Mouse (Mus musculus): ENCODE data around the gene Vil1. TPM values are rescaled to one million over a fixed set of nuclear protein-coding genes. Genes with fewer than 3 reads are reported as not detected.

Gene Vil1
- polyA plus RNA-seq, 1 experiment = 0.02 TPM

DNA sequence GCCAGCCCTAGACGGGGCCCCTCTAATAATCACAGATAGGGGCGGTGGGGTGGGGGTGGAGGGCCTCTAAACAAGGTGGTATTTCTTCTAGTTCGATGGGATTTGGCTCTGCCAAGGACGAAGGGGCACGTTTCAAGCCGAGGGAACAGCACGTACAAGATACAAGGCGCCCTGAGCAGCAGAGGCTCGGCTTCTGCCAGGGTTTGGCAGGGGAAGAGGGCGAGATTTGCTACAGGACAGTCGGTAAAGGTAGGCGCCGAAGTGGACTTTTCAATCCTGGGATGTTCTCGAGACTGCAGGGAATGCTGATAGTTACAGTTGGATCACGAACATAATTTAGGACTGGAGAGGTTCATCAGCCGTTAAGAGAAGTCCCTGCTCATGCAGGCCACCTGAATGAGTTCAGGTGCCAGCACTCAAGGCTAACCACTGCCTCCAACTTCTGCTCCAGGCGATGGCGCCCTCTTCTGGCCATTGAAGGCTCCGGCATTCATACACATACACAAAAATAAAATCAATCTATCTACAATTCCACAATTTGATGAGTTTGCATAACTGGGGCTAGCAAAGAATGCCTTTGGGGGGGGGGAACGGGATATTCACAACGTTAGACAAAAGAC is 18.8 kb upstream of the Vil1 start:
- no peak overlapping the region for H3ac ChIP-seq (ENCODE audit: control insufficient read depth, insufficient read length)
- peak overlapping the region; percentile 84 for H3K4me2 ChIP-seq (ENCODE audit: low read depth)
- peaks cover 18% of the 10 kb centered on the region for H3K79me2 ChIP-seq (ENCODE audit: control insufficient read depth, insufficient read depth)
- no peaks in the 10 kb centered on the region for H3K27me3 ChIP-seq (ENCODE audit: control insufficient read depth, insufficient read depth, insufficient read length)
- no peaks in the 10 kb centered on the region for H3K36me3 ChIP-seq (ENCODE audit: control insufficient read depth, insufficient read depth)
- TF ChIP-seq USF1 (IDR thresholded peaks at IDR 0.05; ENCODE audit: low read depth) (no peak), TCF3 (IDR thresholded peaks at IDR 0.05; ENCODE audit: insufficient read length, low read depth) (no peak), POLR2A (IDR thresholded peaks at IDR 0.05; ENCODE audit: insufficient read length, low read depth) (no peak), E2F4 (IDR thresholded peaks at IDR 0.05; ENCODE audit: insufficient read depth) (no peak), TCF12 (IDR thresholded peaks at IDR 0.05; ENCODE audit: insufficient read depth, poor library complexity, severe bottlenecking) (no peak), SRF (IDR thresholded peaks at IDR 0.05; ENCODE audit: control insufficient read depth, insufficient read length, low read depth) (no peak), CEBPB (IDR thresholded peaks at IDR 0.05; ENCODE audit: insufficient read depth, poor library complexity, severe bottlenecking) (no peak), POLR2AphosphoS2 (IDR thresholded peaks at IDR 0.05; ENCODE audit: insufficient read length, low read depth) (no peak), MYOG (IDR thresholded peaks at IDR 0.05; ENCODE audit: control insufficient read depth in 1 of 3, insufficient read depth in 1 of 3, insufficient read length in 2 of 3, low read depth in 2 of 3) (no peak), REST (IDR thresholded peaks at IDR 0.05; ENCODE audit: insufficient read depth, insufficient read length) (no peak), MYOD1 (IDR thresholded peaks at IDR 0.05; ENCODE audit: control insufficient read depth in 1 of 3, insufficient read length in 2 of 3, low read depth in 2 of 3) (no peak), MAX (IDR thresholded peaks at IDR 0.05; ENCODE audit: low read depth) (no peak)
- H3K4me3 ChIP-seq = peak overlapping the region; percentile 55

DNA sequence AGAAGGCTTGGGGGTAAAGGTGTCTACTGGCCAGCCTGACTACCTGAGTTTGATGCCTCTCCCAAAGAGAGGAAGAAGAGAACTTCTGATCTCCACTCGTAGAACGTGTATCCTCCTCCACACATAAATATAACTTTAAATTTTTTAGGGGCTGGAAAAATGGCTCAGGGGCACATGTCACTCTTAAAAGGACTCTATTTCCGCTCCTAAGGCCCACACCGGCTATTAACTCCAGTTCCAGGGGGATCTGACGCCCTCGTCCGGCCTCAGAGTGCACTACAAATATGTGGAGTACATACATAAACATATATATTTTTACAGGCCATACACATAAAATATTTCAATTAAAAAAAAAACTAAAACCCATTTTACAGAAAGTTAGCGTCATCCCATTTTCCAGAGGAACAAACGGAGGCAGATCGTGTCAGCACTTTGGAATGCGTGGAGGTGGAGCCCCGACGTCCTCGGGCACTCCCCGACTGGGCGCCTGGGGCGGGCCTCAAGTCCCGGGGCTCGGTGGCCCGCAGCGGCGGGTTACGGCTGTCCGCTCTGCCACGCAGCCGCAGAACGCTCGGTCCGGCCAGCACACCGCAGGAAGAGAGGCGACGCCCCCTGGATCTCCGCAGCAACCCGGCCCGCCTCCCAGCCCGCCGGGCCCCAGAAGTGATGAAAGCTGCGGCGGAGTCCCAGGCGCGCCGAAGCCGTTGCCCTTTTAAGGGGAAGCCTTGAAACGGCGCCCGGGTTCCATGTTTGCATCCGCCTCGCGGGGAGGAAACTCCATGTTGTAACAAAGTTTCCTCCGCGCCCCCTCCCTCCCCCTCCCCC is 18.0 kb upstream of the Vil1 start, which contains the start of gene Ctdsp1:
TSS of gene Ctdsp1 (plus strand) at position 586 of the 825 bp plus-strand sequence.
- TF ChIP-seq SRF (IDR thresholded peaks at IDR 0.05; ENCODE audit: control insufficient read depth, insufficient read length, low read depth) (peak; percentile 94), MYOG (IDR thresholded peaks at IDR 0.05; ENCODE audit: control insufficient read depth in 1 of 3, insufficient read depth in 1 of 3, insufficient read length in 2 of 3, low read depth in 2 of 3) (no peak), POLR2A (IDR thresholded peaks at IDR 0.05; ENCODE audit: insufficient read length, low read depth) (peak; percentile 61), POLR2AphosphoS2 (IDR thresholded peaks at IDR 0.05; ENCODE audit: insufficient read length, low read depth) (no peak), E2F4 (IDR thresholded peaks at IDR 0.05; ENCODE audit: insufficient read depth) (no peak), TCF12 (IDR thresholded peaks at IDR 0.05; ENCODE audit: insufficient read depth, poor library complexity, severe bottlenecking) (no peak)
- Histone ChIP-seq H3K27me3 (ENCODE audit: control insufficient read depth, insufficient read depth, insufficient read length) (no peaks in the 10 kb centered on the region), H3K79me2 (ENCODE audit: control insufficient read depth, insufficient read depth) (peaks cover 18% of the 10 kb centered on the region), H3ac (ENCODE audit: control insufficient read depth, insufficient read length) (peak within 1 kb of the TSS; percentile 95), H3K4me3 (peak within 1 kb of the TSS; percentile 55), H3K4me2 (ENCODE audit: low read depth) (peak within 1 kb of the TSS; percentile 84), H3K36me3 (ENCODE audit: control insufficient read depth, insufficient read depth) (no peaks in the 10 kb centered on the region)

DNA sequence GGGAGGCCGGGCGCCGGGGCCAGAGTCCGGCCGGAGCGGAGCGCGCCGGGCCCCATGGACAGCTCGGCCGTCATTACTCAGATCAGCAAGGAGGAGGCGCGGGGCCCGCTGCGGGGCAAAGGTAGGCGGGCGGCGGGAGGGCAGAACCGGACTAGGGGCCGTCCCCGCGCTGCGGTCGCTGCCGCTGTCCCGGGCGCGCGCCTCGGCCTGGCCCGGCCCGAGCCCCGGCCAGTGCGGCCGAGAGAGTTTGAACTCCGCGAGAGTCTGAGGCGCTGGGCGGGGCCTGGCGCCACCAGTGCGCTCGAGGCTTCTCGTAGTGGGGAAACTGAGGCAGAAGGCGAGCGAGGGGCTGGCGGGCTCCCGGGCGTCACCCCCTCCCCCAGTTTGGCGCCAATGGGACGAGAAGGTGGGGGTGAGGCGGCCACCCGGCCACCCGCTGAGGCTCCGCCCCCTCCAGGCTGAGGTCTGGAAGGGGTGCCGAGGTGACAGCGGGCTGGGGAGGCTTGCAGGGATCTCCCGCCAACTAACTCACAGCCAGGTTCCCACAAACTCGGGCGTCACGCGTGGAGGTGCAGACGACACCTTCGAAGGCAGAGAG is 17.2 kb upstream of the Vil1 start:
- H3ac ChIP-seq (ENCODE audit: control insufficient read depth, insufficient read length) = peak overlapping the region; percentile 95
- no peaks in the 10 kb centered on the region for H3K27me3 ChIP-seq (ENCODE audit: control insufficient read depth, insufficient read depth, insufficient read length)
- H3K4me2 ChIP-seq (ENCODE audit: low read depth) = peak overlapping the region; percentile 84
- H3K36me3 ChIP-seq (ENCODE audit: control insufficient read depth, insufficient read depth) = no peaks in the 10 kb centered on the region
- peaks cover 18% of the 10 kb centered on the region for H3K79me2 ChIP-seq (ENCODE audit: control insufficient read depth, insufficient read depth)
- peak overlapping the region; percentile 55 for H3K4me3 ChIP-seq
- TF ChIP-seq SRF (IDR thresholded peaks at IDR 0.05; ENCODE audit: control insufficient read depth, insufficient read length, low read depth) (no peak), POLR2A (IDR thresholded peaks at IDR 0.05; ENCODE audit: insufficient read length, low read depth) (peak; percentile 47)

- TF ChIP-seq MYOD1 (IDR thresholded peaks at IDR 0.05; ENCODE audit: control insufficient read depth in 1 of 3, insufficient read length in 2 of 3, low read depth in 2 of 3) (no peak), POLR2AphosphoS2 (IDR thresholded peaks at IDR 0.05; ENCODE audit: insufficient read length, low read depth) (no peak), MAX (IDR thresholded peaks at IDR 0.05; ENCODE audit: low read depth) (no peak)
- H3K4me2 ChIP-seq (ENCODE audit: low read depth) = peak overlapping the region; percentile 84
These were observed 16.7 kb upstream of the Vil1 start for GRCm38 (mm10) chr1:74392446-74392994.

GRCm38 (mm10) chr1:74393010-74393409 is 16.2 kb upstream of the Vil1 start:
- H3K79me2 ChIP-seq (ENCODE audit: control insufficient read depth, insufficient read depth) = peaks cover 18% of the 10 kb centered on the region
- peak overlapping the region; percentile 95 for H3ac ChIP-seq (ENCODE audit: control insufficient read depth, insufficient read length)
- no peaks in the 10 kb centered on the region for H3K36me3 ChIP-seq (ENCODE audit: control insufficient read depth, insufficient read depth)
- peak overlapping the region; percentile 84 for H3K4me2 ChIP-seq (ENCODE audit: low read depth)
- H3K27me3 ChIP-seq (ENCODE audit: control insufficient read depth, insufficient read depth, insufficient read length) = no peaks in the 10 kb centered on the region
- TF ChIP-seq REST (IDR thresholded peaks at IDR 0.05; ENCODE audit: insufficient read depth, insufficient read length) (no peak), TCF3 (IDR thresholded peaks at IDR 0.05; ENCODE audit: insufficient read length, low read depth) (no peak), TCF12 (IDR thresholded peaks at IDR 0.05; ENCODE audit: insufficient read depth, poor library complexity, severe bottlenecking) (no peak), USF1 (IDR thresholded peaks at IDR 0.05; ENCODE audit: low read depth) (no peak), MYOD1 (IDR thresholded peaks at IDR 0.05; ENCODE audit: control insufficient read depth in 1 of 3, insufficient read length in 2 of 3, low read depth in 2 of 3) (no peak), MAX (IDR thresholded peaks at IDR 0.05; ENCODE audit: low read depth) (no peak), E2F4 (IDR thresholded peaks at IDR 0.05; ENCODE audit: insufficient read depth) (no peak), POLR2A (IDR thresholded peaks at IDR 0.05; ENCODE audit: insufficient read length, low read depth) (no peak)
- peak overlapping the region; percentile 55 for H3K4me3 ChIP-seq

More at GRCm38 (mm10) chr1:74392446-74392994, 16.7 kb upstream of the Vil1 start:
- peak overlapping the region; percentile 95 for H3ac ChIP-seq (ENCODE audit: control insufficient read depth, insufficient read length)
- no peaks in the 10 kb centered on the region for H3K27me3 ChIP-seq (ENCODE audit: control insufficient read depth, insufficient read depth, insufficient read length)
- peaks cover 18% of the 10 kb centered on the region for H3K79me2 ChIP-seq (ENCODE audit: control insufficient read depth, insufficient read depth)
- H3K36me3 ChIP-seq (ENCODE audit: control insufficient read depth, insufficient read depth) = no peaks in the 10 kb centered on the region
- H3K4me3 ChIP-seq = peak overlapping the region; percentile 55

Measured in myocyte (in vitro differentiated cells).